Mouse (Mus musculus) gastrocnemius, adult 8-10 months (tissue): ENCODE results near the gene Zfp1. TPM values are rescaled to one million over a fixed set of nuclear protein-coding genes. Genes with fewer than 3 reads are reported as not detected.
A peak's percentile ranks its signal among the peaks of the same experiment; 100 is the strongest.

Experiments
- DNase-seq, 2 experiments: peaks; one replicate each; pipeline ENCODE4 v3.0.0; 2022; ENCODE audit warnings: low spot score in 2 of 2
- total RNA-seq, 4 experiments: library from RNA; stranded (reverse); gene quantifications; 2 replicates each; pipeline ENCODE4 v1.2.4; 2022

The Zfp1 gene
- total RNA-seq, 4 experiments from 2014 or later = 7.8 to 10.6 (median 8.7) TPM

- no peak for DNase-seq
Measured at GRCm38 (mm10) chr8:111666751-111667150, 23.6 kb downstream of the Zfp1 start.

GRCm38 (mm10) chr8:111676237-111676636 is 33.0 kb downstream of the Zfp1 start:
- DNase-seq = no peak

GRCm38 (mm10) chr8:111678111-111678510 is 34.9 kb downstream of the Zfp1 start:
- DNase-seq = peak in 1 of 2 experiments; percentile 17

- no peak for DNase-seq
Measured at GRCm38 (mm10) chr8:111678848-111679247, 35.6 kb downstream of the Zfp1 start.

GRCm38 (mm10) chr8:111680423-111681028 is 37.3 kb downstream of the Zfp1 start:
- no peak for DNase-seq

GRCm38 (mm10) chr8:111681153-111681552 is 38.0 kb downstream of the Zfp1 start:
- no peak for DNase-seq

GRCm38 (mm10) chr8:111682521-111682920 is 39.3 kb downstream of the Zfp1 start:
- DNase-seq = no peak

GRCm38 (mm10) chr8:111686881-111687280 is 43.7 kb downstream of the Zfp1 start:
- DNase-seq = no peak

- DNase-seq = no peak
Measured at GRCm38 (mm10) chr8:111690960-111691445, 47.8 kb downstream of the Zfp1 start, which contains the start of gene Ctrb1. Gene Ctrb1, minus strand, starts transcription at chr8:111691010.

- DNase-seq = no peak
Measured at GRCm38 (mm10) chr8:111693261-111693741, 50.1 kb downstream of the Zfp1 start.

GRCm38 (mm10) chr8:111695441-111695840 is 52.2 kb downstream of the Zfp1 start:
- DNase-seq = no peak

GRCm38 (mm10) chr8:111697655-111698054 is 54.5 kb downstream of the Zfp1 start:
- no peak for DNase-seq

- no peak for DNase-seq
Measured at GRCm38 (mm10) chr8:111699035-111699434, 55.8 kb downstream of the Zfp1 start.

GRCm38 (mm10) chr8:111700201-111700600 is 57.0 kb downstream of the Zfp1 start:
- DNase-seq = no peak

- DNase-seq = no peak
Measured at GRCm38 (mm10) chr8:111700740-111701139, 57.5 kb downstream of the Zfp1 start.

- no peak for DNase-seq
Measured at GRCm38 (mm10) chr8:111701380-111701779, 58.2 kb downstream of the Zfp1 start.

GRCm38 (mm10) chr8:111704585-111704984 is 61.4 kb downstream of the Zfp1 start:
- no peak for DNase-seq

- no peak for DNase-seq
Measured at GRCm38 (mm10) chr8:111705222-111705621, 62.0 kb downstream of the Zfp1 start.

- no peak for DNase-seq
Measured at GRCm38 (mm10) chr8:111705699-111706098, 62.5 kb downstream of the Zfp1 start.

- no peak for DNase-seq
Measured at GRCm38 (mm10) chr8:111708265-111708664, 65.1 kb downstream of the Zfp1 start.

GRCm38 (mm10) chr8:111709223-111709622 is 66.0 kb downstream of the Zfp1 start:
- no peak for DNase-seq

- no peak for DNase-seq
Measured at GRCm38 (mm10) chr8:111710777-111711485, 67.7 kb downstream of the Zfp1 start.

GRCm38 (mm10) chr8:111712135-111712534 is 68.9 kb downstream of the Zfp1 start:
- no peak for DNase-seq
